Mouse (Mus musculus): ENCODE data around the gene Piezo1. TPM values are rescaled to one million over a fixed set of nuclear protein-coding genes. Genes with fewer than 3 reads are reported as not detected.

Gene Piezo1
- polyA plus RNA-seq, 1 experiment, result 96.7 TPM

GRCm38 (mm10) chr8:122525004-122525403, 26.1 kb downstream of the Piezo1 start:
- 81% methylated on average over 6 of the region's 6 CpGs for WGBS

GRCm38 (mm10) chr8:122524506-122524905, 26.6 kb downstream of the Piezo1 start:
- H3K27ac ChIP-seq (ENCODE audit: insufficient read depth, low read length), result no peak overlapping the region
- no peaks in the 10 kb centered on the region for H3K4me1 ChIP-seq (ENCODE audit: control insufficient read depth, insufficient read depth, insufficient read length)
- H3K36me3 ChIP-seq (ENCODE audit: control insufficient read depth, insufficient read depth, low read length), result no peaks in the 10 kb centered on the region
- no peak for DNase-seq (ENCODE audit: low read depth in 1 of 2, low spot score in 2 of 2)
- no peak overlapping the region for H3K4me3 ChIP-seq (ENCODE audit: extremely low read depth, insufficient read depth, insufficient read length)
- 82% methylated on average over 6 of the region's 6 CpGs for WGBS
- no peaks in the 10 kb centered on the region for H3K27me3 ChIP-seq (ENCODE audit: control insufficient read depth, insufficient read depth, low read length)
- TF ChIP-seq CTCF (IDR thresholded peaks at IDR 0.05; ENCODE audit: extremely low read depth, insufficient read depth, insufficient read length, insufficient replicate concordance) (no peak), POLR2A (IDR thresholded peaks at IDR 0.05; ENCODE audit: low read depth, low read length) (no peak)

More at GRCm38 (mm10) chr8:122525004-122525403, 26.1 kb downstream of the Piezo1 start:
- Histone ChIP-seq H3K4me1 (ENCODE audit: control insufficient read depth, insufficient read depth, insufficient read length) (no peaks in the 10 kb centered on the region), H3K36me3 (ENCODE audit: control insufficient read depth, insufficient read depth, low read length) (no peaks in the 10 kb centered on the region), H3K27ac (ENCODE audit: insufficient read depth, low read length) (no peak overlapping the region), H3K4me3 (ENCODE audit: extremely low read depth, insufficient read depth, insufficient read length) (no peak overlapping the region), H3K27me3 (ENCODE audit: control insufficient read depth, insufficient read depth, low read length) (no peaks in the 10 kb centered on the region)
- TF ChIP-seq CTCF (IDR thresholded peaks at IDR 0.05; ENCODE audit: extremely low read depth, insufficient read depth, insufficient read length, insufficient replicate concordance) (no peak), POLR2A (IDR thresholded peaks at IDR 0.05; ENCODE audit: low read depth, low read length) (no peak)
- no peak for DNase-seq (ENCODE audit: low read depth in 1 of 2, low spot score in 2 of 2)

- H3K4me1 ChIP-seq (ENCODE audit: control insufficient read depth, insufficient read depth, insufficient read length), result no peaks in the 10 kb centered on the region
- 78% methylated on average over 23 of the region's 23 CpGs for WGBS
- H3K36me3 ChIP-seq (ENCODE audit: control insufficient read depth, insufficient read depth, low read length), result no peaks in the 10 kb centered on the region
- H3K27me3 ChIP-seq (ENCODE audit: control insufficient read depth, insufficient read depth, low read length), result no peaks in the 10 kb centered on the region
- TF ChIP-seq POLR2A (IDR thresholded peaks at IDR 0.05; ENCODE audit: low read depth, low read length), result no peak
- no peak for TF ChIP-seq CTCF (IDR thresholded peaks at IDR 0.05; ENCODE audit: extremely low read depth, insufficient read depth, insufficient read length, insufficient replicate concordance)
- H3K27ac ChIP-seq (ENCODE audit: insufficient read depth, low read length), result peak overlapping the region; percentile 15
- DNase-seq (ENCODE audit: low read depth in 1 of 2, low spot score in 2 of 2), result no peak
- H3K4me3 ChIP-seq (ENCODE audit: extremely low read depth, insufficient read depth, insufficient read length), result no peak overlapping the region
Measured at GRCm38 (mm10) chr8:122523652-122524360, 27.3 kb downstream of the Piezo1 start.

- TF ChIP-seq CTCF (IDR thresholded peaks at IDR 0.05; ENCODE audit: extremely low read depth, insufficient read depth, insufficient read length, insufficient replicate concordance), result no peak
- no peak for TF ChIP-seq POLR2A (IDR thresholded peaks at IDR 0.05; ENCODE audit: low read depth, low read length)
- no peak for DNase-seq (ENCODE audit: low read depth in 1 of 2, low spot score in 2 of 2)
- no peak overlapping the region for H3K4me3 ChIP-seq (ENCODE audit: extremely low read depth, insufficient read depth, insufficient read length)
- WGBS, result 79% methylated on average over 14 of the region's 14 CpGs
- peak overlapping the region; percentile 39 for H3K27ac ChIP-seq (ENCODE audit: insufficient read depth, low read length)
- no peaks in the 10 kb centered on the region for H3K4me1 ChIP-seq (ENCODE audit: control insufficient read depth, insufficient read depth, insufficient read length)
- H3K36me3 ChIP-seq (ENCODE audit: control insufficient read depth, insufficient read depth, low read length), result no peaks in the 10 kb centered on the region
- no peaks in the 10 kb centered on the region for H3K27me3 ChIP-seq (ENCODE audit: control insufficient read depth, insufficient read depth, low read length)
Measured at GRCm38 (mm10) chr8:122522796-122523651, 28.1 kb downstream of the Piezo1 start.

GRCm38 (mm10) chr8:122520611-122521010, 30.5 kb downstream of the Piezo1 start:
- H3K36me3 ChIP-seq (ENCODE audit: control insufficient read depth, insufficient read depth, low read length), result no peaks in the 10 kb centered on the region
- H3K4me3 ChIP-seq (ENCODE audit: extremely low read depth, insufficient read depth, insufficient read length), result no peak overlapping the region
- no peaks in the 10 kb centered on the region for H3K4me1 ChIP-seq (ENCODE audit: control insufficient read depth, insufficient read depth, insufficient read length)
- WGBS, result 67% methylated on average over 11 of the region's 11 CpGs
- no peak for TF ChIP-seq CTCF (IDR thresholded peaks at IDR 0.05; ENCODE audit: extremely low read depth, insufficient read depth, insufficient read length, insufficient replicate concordance)
- TF ChIP-seq POLR2A (IDR thresholded peaks at IDR 0.05; ENCODE audit: low read depth, low read length), result no peak
- no peaks in the 10 kb centered on the region for H3K27me3 ChIP-seq (ENCODE audit: control insufficient read depth, insufficient read depth, low read length)
- DNase-seq (ENCODE audit: low read depth in 1 of 2, low spot score in 2 of 2), result no peak
- H3K27ac ChIP-seq (ENCODE audit: insufficient read depth, low read length), result no peak overlapping the region

GRCm38 (mm10) chr8:122517541-122518190, 33.5 kb downstream of the Piezo1 start:
- no peak for TF ChIP-seq POLR2A (IDR thresholded peaks at IDR 0.05; ENCODE audit: low read depth, low read length)
- TF ChIP-seq CTCF (IDR thresholded peaks at IDR 0.05; ENCODE audit: extremely low read depth, insufficient read depth, insufficient read length, insufficient replicate concordance), result no peak
- no peak for DNase-seq (ENCODE audit: low read depth in 1 of 2, low spot score in 2 of 2)
- WGBS, result 41% methylated on average over 6 of the region's 6 CpGs
- no peak overlapping the region for H3K4me3 ChIP-seq (ENCODE audit: extremely low read depth, insufficient read depth, insufficient read length)
- no peaks in the 10 kb centered on the region for H3K36me3 ChIP-seq (ENCODE audit: control insufficient read depth, insufficient read depth, low read length)
- no peaks in the 10 kb centered on the region for H3K4me1 ChIP-seq (ENCODE audit: control insufficient read depth, insufficient read depth, insufficient read length)
- H3K27me3 ChIP-seq (ENCODE audit: control insufficient read depth, insufficient read depth, low read length), result no peaks in the 10 kb centered on the region
- H3K27ac ChIP-seq (ENCODE audit: insufficient read depth, low read length), result peak overlapping the region; percentile 29; the same call in 1 of the 2 replicates

Data from spleen, adult 2 months (tissue).